Mouse (Mus musculus): ENCODE data around the gene Cyp26a1. TPM values are rescaled to one million over a fixed set of nuclear protein-coding genes. Genes with fewer than 3 reads are reported as not detected.

Cyp26a1 gene
- total RNA-seq (2015) (0.22 TPM in 1 of 2 replicates, not detected in the other), total RNA-seq (2017) (not detected in 2 replicates)

DNA sequence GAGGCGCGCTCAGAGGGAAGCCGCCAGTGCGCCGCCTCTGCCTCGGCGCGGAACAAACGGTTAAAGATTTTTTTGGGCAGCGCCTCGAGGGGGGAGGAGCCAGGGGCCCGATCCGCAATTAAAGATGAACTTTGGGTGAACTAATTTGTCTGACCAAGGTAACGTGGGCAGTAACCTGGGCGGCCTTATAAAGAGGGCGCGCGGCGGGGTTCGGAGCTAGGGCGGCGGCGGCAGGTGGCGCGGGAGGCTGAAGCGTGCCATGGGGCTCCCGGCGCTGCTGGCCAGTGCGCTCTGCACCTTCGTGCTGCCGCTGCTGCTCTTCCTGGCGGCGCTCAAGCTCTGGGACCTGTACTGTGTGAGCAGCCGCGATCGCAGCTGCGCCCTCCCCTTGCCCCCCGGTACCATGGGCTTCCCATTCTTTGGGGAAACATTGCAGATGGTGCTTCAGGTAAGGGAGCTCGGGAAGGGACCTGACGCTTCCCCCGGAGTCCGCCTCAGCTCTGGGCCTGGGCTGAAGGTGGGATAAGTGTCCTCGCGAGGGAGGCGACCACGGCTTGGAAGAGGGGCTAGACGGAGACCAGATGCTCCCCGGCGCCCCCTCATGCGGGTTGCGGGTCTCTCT lies at the start of gene Cyp26a1:
Gene Cyp26a1 (plus strand): TSS at position 148 of the 622 bp plus-strand sequence.
- no peak for ATAC-seq (replicated peaks; ENCODE audit: poor library complexity)

DNA sequence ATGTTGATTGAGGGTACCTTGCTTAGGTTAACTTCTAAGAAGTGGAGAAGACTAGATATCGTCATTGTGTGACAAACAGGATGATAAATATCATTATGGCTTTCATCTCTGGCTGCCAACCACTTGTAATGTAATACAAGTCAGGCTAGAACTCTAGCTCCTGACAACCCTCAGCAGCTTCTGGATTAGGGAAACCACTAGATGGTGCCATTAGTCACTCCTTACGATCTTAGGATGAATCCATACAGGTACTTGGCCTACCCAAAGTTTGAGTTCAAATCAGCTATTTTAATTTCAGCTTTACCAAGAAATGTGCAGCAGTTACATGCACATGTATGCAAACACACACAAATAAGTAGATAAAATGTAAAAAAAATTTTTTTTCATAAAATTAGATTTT lies 49.6 kb upstream of the Cyp26a1 start:
- no peak for ATAC-seq (replicated peaks; ENCODE audit: poor library complexity)

DNA sequence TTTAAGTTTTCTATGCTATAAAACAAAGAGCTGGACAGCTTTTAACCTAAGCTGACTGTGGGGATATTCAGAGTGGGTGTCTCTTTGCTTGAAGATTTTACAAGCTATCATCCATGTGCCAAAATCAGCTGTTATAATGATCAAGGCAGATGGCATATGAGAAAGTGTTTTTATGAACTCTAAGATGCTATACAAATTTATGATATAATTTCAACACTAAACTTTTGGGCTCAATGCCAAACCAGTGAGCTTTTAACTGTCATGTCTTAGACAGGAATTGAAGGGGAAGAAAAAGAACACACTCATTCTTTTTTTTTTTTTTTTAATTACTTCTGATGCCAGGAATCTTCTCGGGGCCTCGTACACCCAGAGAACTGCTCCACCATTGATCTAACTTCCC lies 47.1 kb upstream of the Cyp26a1 start:
- ATAC-seq (replicated peaks; ENCODE audit: poor library complexity), result no peak

DNA sequence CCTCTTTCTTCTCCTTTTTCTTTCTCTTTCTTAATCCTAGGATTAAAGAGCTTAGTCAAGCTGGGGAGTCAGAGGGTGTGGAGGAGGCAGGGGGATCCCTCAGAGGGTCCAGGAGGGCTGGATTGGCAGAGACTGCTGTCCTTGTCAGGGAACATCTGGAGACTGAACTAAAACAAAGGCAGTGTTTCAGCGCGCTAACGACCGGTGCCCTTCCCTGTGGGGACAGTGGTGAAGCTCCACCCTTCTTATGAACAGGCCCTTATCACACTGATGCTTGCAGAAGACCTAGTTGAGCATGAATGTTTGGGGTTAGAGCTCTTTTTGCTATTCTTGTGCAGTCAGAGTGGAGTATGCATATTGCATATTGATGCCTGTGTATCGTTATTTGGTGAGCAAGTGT lies 43.6 kb upstream of the Cyp26a1 start:
- peak; percentile 88 for ATAC-seq (replicated peaks; ENCODE audit: poor library complexity)

DNA sequence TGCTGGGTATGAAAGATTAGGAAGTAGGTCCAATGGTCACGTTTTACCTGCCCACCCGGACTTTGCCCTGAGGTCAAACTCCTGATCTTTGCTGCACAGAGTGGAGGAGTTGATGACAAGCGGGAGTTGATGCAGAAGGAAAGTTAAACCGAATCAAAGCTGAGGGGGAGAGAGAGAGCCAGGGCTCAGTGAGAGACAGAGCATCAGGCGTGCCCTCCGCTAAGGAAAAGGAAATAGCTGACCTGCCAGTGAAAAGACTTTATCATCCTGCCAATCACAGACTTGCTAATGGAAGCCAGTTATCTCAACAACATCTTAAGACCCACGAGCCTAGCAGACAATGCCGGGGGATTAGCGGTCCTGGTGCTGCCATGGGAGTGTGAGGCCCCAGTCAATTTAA lies 41.2 kb upstream of the Cyp26a1 start:
- ATAC-seq (replicated peaks; ENCODE audit: poor library complexity), result no peak

DNA sequence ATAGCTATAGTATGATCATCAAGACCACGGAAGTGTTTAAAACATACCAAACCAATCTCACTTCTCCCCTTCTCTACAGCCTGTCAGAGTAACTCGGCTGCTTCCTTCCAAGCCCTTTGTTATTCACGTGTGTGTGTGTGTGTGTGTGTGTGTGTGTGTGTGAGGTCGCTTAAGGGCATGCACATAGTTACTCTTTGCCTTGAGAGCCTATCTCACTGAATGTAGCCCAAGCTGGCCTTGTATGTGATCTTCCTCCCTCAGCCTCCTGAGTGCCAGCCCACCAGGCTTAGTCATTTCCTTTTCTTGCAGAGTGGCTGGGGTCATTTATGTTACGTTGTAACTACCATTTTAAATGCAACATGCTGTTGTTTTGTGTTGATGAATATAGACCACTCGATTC lies 32.3 kb upstream of the Cyp26a1 start:
- no peak for ATAC-seq (replicated peaks; ENCODE audit: poor library complexity)

DNA sequence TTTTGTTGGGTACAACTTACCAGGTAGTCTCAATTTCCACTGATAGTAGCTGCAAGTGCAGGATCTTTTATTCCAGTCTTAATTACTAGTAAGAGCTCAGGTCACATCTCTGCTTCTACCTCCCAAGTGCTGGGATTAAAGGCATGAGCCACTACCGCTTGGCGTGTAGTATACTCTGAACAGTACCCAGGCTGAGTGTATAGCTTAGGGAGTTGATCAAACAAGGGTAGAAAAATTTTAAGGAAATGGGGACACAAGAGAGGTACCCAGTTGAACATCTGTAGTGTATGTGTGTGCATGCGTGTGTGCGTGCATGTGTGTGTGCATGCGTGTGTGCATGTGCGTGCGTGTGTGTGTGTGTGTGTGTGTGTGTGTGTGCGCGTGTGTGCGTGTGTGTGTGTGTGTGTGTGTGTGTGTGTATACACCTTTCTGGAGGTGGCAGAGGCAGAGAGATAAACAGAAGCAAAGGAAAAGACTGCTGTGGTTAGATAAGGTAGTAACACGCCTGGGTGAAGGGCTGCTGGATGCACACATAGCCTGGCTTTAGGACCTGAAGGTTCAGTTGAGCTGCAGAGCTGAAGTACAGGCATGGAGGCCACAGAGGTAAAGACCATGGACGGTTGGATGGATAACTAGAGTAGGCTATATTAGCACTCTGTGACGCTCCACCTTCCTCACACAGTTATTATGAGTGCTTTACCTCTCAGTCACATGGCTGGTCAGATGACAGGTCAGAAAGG lies 29.6 kb upstream of the Cyp26a1 start:
- ATAC-seq (replicated peaks; ENCODE audit: poor library complexity), result peak; percentile 97

DNA sequence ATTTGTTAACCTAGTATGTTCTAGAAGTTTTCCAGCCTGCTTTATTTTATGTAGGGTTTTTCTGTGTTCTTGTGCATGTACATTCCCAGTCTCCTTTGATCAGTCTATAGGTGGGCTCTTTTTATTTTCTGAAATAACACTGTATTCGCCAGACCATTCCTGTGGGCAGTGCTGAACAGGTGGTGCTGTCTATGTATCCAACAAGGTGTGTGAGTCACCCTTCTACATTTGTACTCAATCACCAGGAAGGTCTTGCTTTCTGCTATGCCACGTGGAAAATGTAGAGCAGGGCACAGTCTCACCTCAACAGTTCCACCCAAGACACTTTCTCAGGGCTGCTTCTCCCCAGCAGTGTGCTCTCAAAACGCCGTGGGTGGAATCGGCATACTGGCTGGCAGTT lies 28.9 kb upstream of the Cyp26a1 start:
- ATAC-seq (replicated peaks; ENCODE audit: poor library complexity), result no peak

DNA sequence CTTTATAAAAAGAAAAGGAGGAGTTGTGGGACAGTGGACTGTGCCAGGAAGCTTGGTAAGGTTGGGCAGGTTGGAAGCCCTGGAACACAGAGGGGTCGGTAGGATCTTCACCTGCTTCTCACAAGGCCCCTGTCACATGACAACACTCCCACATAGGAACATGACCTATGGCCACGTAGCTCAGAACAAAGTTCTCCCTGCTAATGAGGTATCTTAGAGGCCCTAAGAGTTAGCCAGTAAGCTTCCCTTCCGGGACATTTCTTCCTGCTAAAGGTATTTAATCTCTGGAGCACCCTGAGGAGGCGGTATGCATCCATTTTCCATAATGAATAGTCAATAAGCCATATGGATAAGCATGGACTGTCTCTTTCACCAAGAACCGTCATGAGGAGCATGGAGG lies 28.1 kb upstream of the Cyp26a1 start:
- no peak for ATAC-seq (replicated peaks; ENCODE audit: poor library complexity)

DNA sequence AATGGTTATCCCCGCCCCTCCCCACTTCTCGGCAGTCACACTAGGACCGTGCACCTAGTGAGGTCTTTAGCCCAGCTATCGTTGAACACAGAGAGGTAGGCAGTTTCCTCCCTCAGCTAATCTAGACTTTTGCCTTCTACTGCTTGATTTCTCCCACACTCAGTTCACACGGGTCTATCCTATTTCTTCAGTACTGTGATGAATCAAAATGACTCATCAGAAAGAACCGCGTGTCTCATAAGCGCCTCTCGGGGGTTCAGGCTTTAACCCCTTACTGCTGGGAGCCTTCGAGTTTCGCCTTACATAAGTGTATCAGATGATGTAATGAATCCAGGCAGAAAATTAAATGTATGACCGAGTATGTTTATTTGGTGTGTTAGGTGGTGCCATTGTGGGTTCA lies 24.2 kb upstream of the Cyp26a1 start:
- peak; percentile 58 for ATAC-seq (replicated peaks; ENCODE audit: poor library complexity)

DNA sequence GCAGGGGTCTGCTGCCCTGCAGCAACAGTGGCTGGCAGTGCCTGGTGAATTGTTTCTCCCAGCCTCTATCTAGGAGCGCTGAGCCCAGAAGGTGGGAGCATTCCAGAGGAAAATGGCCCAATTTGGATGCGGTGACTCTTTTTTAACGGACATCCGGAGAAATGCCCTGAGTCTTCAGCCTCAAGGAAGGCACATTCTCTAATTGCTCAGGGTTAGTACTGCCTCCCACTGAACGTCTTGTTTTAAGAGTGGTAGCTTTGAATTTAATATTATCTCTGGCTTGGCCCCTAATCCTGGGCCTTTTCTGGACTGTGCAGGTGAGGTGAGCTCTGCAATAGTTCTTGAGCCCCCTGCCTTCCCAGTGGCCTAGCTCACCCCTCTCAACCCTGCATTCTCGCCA lies 12.3 kb upstream of the Cyp26a1 start, which contains the start of gene Cyp26c1:
Gene Cyp26c1 (plus strand): TSS at position 301 of the 400 bp plus-strand sequence.
- ATAC-seq (replicated peaks; ENCODE audit: poor library complexity), result no peak

DNA sequence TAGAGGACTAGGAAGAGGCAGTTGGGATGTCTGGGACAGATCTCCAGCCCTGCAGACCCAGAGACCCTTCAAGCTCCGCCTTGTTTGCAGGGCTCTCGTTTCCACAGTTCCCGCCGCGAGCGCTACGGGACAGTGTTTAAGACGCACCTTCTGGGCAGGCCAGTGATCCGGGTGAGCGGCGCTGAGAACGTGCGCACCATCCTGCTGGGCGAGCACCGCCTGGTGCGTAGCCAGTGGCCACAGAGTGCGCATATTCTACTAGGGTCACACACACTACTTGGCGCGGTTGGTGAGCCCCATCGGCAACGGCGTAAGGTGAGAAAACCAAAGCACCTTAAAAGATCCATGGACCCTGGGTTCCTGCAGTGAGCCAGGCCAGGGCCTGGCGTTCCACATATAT lies 11.3 kb upstream of the Cyp26a1 start:
- no peak for ATAC-seq (replicated peaks; ENCODE audit: poor library complexity)

DNA sequence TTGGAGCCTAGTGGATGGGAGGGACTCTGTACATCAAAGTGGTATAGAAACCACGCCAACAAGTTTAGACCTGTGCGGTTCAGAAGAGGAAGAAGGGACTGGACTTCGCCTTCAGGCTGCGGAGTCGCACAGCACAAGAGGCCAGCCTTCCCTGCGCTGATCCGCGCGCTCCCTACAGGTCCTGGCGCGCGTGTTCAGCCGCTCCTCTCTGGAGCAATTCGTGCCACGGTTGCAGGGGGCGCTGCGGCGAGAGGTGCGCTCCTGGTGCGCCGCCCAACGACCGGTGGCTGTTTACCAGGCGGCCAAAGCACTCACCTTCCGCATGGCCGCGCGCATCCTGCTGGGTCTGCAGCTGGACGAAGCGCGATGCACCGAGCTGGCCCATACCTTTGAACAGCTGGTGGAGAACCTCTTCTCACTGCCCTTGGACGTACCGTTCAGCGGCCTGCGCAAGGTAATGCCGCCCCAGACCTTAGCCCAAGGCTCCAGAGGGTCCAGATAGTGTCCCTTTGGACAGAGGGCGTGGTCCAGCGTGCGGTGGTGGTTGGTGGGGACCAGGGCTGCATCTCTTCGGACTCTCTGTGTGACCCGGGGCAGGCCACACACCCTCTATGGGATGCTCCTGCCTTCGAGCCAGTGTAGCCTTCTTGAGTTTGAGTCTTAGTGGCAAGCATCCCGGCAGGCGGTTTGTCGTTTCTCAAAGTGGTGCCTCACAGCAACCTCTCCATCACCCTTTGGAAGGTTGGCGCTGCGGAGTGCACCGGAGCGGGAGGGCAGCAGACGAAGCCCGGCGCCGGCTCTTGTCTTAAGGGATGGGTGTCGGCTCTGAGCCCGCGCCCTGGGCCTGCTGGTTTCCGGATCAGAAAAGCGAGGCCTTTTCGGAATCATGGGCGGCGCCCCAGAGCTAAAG lies 10.4 kb upstream of the Cyp26a1 start:
- ATAC-seq (replicated peaks; ENCODE audit: poor library complexity), result no peak

DNA sequence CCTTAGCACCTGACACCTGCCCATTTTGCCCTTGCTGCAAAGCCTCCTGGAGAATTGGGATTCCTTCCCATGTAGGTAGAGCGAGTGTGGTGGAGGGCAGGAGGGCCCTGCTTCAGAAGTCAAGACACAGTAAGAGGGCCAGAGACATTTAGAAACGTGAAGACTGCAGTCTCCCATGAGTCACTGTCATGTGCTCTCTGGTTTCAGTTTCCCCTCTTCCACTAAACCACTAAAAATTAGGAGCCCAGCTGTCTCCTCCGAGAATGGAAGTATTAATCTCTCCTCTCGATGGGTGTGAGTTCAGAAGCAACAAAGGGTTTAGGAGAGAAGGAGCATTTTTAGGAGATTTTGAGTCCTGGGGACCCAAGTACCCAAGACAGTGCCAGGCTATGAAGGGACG lies 8.1 kb upstream of the Cyp26a1 start:
- ATAC-seq (replicated peaks; ENCODE audit: poor library complexity), result no peak

DNA sequence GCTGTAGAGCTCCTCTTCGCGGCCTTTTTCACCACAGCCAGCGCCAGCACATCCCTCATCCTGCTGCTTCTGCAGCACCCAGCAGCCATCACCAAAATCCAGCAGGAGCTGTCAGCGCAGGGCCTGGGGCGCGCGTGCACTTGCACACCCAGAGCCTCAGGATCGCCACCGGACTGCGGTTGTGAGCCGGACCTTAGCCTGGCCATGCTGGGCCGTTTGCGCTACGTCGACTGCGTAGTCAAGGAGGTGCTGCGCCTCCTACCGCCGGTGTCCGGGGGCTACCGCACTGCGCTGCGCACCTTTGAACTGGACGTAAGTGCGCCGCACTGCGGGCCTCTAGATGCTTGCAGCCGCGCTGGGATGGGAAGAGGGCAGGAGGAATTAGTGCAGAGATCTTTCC lies 6.9 kb upstream of the Cyp26a1 start:
- ATAC-seq (replicated peaks; ENCODE audit: poor library complexity), result no peak

DNA sequence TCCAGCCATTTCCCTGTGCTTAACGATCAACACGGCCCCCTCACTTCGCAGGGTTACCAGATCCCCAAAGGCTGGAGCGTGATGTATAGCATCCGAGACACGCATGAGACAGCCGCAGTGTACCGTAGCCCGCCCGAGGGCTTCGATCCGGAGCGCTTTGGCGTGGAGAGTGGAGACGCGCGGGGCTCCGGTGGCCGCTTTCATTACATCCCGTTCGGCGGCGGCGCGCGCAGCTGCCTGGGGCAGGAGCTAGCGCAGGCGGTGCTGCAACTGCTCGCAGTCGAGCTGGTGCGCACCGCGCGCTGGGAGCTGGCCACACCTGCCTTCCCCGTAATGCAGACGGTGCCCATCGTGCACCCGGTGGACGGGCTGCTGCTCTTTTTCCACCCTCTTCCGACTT lies 4.7 kb upstream of the Cyp26a1 start:
- ATAC-seq (replicated peaks; ENCODE audit: poor library complexity), result peak; percentile 61

DNA sequence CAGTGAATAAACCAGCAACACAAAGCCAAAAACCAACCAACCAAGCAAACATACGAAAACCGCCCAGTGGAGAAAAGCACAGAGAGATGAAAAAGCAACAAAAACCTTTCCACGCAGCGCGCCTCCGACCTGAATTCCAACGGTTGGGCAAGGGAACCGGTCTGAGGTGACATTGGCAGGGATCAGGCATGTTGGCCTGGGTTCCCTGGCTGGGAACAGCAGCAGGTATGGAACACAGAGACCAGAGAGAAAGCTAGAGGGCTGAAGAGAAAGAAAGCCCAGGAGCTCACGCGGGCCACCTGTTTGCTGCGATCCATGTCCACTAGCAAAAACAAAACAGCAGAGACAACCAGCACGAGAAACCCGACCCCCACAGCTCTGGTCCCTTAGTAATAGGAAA lies 2.5 kb upstream of the Cyp26a1 start:
- ATAC-seq (replicated peaks; ENCODE audit: poor library complexity), result no peak

DNA sequence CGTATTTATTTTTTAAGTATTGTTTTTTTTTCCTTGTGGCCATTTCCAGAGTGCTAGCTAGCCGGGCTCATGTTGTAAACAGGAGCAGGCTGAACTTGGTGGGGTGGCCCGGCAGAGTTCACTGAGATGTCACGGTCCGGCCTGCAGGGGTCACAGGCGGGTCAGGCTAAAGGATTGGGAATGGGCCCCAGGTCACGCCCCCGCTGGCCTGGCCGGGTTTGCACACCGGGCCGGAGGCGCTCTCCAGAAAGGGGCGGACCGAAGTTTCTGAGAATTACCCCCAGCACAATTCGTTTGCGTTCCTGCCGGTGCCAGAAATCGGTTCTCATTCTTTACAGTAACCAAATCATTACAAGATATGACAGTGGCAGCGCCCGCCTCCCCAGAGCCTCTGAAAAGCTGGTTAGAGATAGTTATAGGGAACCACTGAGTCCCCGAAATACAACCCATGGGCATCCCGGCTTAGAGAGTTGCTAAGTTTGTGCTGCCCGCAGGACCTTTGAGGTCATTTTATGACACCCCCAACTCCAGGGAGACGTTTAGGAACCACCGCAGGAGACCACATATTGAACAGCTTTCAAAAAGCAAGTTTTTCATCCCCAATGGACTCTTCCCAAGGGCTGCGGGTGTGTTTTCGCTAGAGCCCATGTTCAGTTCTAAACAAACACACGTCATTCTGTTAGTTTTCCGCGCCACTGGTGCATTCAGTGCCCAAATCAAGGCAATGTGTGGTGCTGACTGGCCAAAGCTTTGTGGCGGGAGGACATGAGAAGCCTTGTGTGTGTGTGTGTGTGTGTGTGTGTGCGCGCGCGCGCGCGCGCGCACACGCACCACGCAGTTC lies 1.6 kb upstream of the Cyp26a1 start:
- ATAC-seq (replicated peaks; ENCODE audit: poor library complexity), result no peak

DNA sequence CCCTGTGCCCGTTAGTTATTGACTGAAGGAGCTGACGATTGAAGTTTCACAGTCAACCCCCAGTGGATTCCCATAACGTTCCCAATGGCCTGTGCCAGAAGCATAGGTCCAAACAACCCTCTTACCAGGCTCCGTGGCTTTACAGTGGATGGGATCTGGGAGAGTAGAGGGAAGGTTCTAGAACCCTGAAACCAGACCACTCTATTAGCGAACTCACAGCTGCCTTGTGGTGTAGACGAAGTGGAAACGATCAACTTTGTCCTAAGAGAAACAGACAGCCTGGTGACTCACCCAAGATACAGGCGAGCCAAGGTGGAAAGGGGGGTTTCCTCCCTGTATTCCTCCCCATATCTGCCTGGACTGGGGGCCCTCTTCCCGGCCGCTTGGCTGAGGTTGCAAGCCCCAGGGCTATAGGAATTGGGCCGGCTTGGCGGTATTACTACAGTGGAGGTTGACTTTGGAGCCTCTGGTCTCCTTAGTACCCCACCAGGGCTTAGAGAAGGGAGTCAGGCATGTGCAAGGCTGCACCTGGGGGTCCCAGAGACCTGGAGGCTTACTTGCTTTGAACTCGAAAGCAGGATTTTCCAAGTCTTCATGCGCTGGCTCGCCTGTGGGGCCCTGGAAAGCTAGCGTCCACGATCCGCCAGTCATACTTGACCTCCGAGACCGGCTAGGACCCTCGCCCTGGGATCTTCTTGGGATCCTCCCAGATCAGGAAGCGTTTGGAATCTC lies 829 bp upstream of the Cyp26a1 start:
- no peak for ATAC-seq (replicated peaks; ENCODE audit: poor library complexity)

DNA sequence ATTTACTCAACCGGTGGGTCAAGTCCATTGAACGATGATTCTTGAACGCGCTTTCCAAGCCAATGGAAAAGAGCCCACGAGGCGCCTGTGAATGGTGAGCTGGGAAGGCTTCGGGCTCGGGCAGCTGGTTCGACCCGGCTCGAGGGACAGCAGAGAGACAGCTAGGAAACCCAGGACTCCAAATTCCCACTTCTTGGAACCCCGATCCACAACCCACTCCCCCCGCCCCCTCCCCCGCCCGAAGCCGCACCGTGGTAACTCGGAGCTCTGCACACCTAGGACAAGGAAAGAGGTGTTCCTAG lies 312 bp upstream of the Cyp26a1 start:
- no peak for ATAC-seq (replicated peaks; ENCODE audit: poor library complexity)

Measured in megakaryocyte progenitor cell, adult 5-6 weeks (primary cell).